Mouse (Mus musculus) liver, adult 2 months (tissue): ENCODE results near the gene 4933428G20Rik. TPM values are rescaled to one million over a fixed set of nuclear protein-coding genes. Genes with fewer than 3 reads are reported as not detected.

ENCODE experiments used
- DNase-seq: peaks from one replicate; pipeline ENCODE4 v3.0.0-alpha.2; 2011; ENCODE audit warnings: low read depth, low spot score; ENCODE audit errors: extremely low read depth
- H3K27ac ChIP-seq: fragments of 200-500 bp; replicated peaks from 2 replicates; pipeline ENCODE4 v1.5.1; 2012; ENCODE audit warnings: low read depth, mild to moderate bottlenecking, control low read depth, inconsistent platforms, low read length; ENCODE audit not compliant: insufficient read depth
- H3K27me3 ChIP-seq: fragments of 200-500 bp; 2 replicates; pipeline ENCODE4 v1.6.1; 2012; ENCODE audit warnings: mild to moderate bottlenecking, moderate library complexity, low read length, inconsistent platforms; ENCODE audit not compliant: control insufficient read depth, insufficient read depth
- H3K36me3 ChIP-seq: fragments of 200-500 bp; 2 replicates; pipeline ENCODE4 v1.6.1; 2012; ENCODE audit warnings: low read length, inconsistent platforms; ENCODE audit not compliant: control insufficient read depth, insufficient read depth
- H3K4me1 ChIP-seq: fragments of 200-500 bp; 2 replicates; pipeline ENCODE4 v1.6.1; 2011; ENCODE audit warnings: low read length; ENCODE audit not compliant: control insufficient read depth, insufficient read depth
- H3K4me3 ChIP-seq: fragments of 200-500 bp; 2 replicates; pipeline ENCODE4 v1.5.1; 2011; ENCODE audit warnings: low read depth, mild to moderate bottlenecking, control low read depth, low read length, moderate library complexity; ENCODE audit not compliant: insufficient read depth
- H3K79me2 ChIP-seq: fragments of 200-500 bp; 2 replicates; pipeline ENCODE4 v1.6.1; 2012; ENCODE audit warnings: inconsistent platforms, mild to moderate bottlenecking, low read length, moderate library complexity; ENCODE audit not compliant: control insufficient read depth, insufficient read depth
- H3K9ac ChIP-seq: fragments of 200-500 bp; 2 replicates; pipeline ENCODE4 v1.6.1; 2012; ENCODE audit warnings: low read depth, mild to moderate bottlenecking, control low read depth, inconsistent platforms, low read length
- CTCF ChIP-seq: fragments of 200-500 bp; IDR thresholded peaks from 2 replicates; pipeline ENCODE4 v1.5.1; 2011; ENCODE audit warnings: low read depth, low read length, control low read depth
- POLR2A ChIP-seq: fragments of 200-500 bp; IDR thresholded peaks from 2 replicates; pipeline ENCODE4 v1.6.1; 2011; ENCODE audit warnings: low read length, control low read depth; ENCODE audit not compliant: insufficient read depth; ENCODE audit errors: extremely low read depth
- WGBS: fragments of 180-500 bp; shearing (Covaris S2); methylation state at CpG from one replicate; pipeline ENCODE4 v1.1.7; 2018; 5-methylcytosine and 5-hydroxymethylcytosine counted together
- polyA plus RNA-seq: library from polyadenylated mRNA; depleted of rRNA; stranded (reverse); fragments of >200 nt; gene quantifications from 2 replicates; pipeline ENCODE4 v1.2.3, GENCODE M21; 2012
- total RNA-seq: library from RNA; depleted of rRNA; stranded (reverse); fragments of >200 nt; gene quantifications from 2 replicates; pipeline ENCODE4 v1.2.3, GENCODE M21; 2014

4933428G20Rik gene
- total and polyA plus RNA-seq, 2 experiments: not detected

DNA sequence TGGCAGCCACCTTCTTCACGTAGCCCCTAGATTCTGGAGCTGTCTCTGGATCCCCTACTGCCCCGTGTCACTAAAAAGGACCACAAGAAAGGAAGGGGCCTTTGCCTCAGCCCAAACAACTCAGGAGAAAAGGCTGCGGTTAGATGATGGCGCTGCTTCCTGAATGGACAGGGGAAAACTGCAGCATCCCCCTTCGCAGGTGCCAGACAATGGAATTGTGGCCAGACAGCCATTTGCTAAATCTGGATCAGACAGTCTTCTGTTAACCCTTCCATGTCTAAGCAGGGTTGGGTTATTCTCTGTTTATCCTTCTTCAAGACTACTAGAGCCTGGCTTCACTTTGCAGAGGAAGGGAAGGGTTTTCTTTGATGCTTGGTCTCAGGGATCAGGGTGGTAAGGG, 30.8 kb upstream of the 4933428G20Rik start:
- no peak overlapping the region for H3K27ac ChIP-seq
- H3K36me3 ChIP-seq: no peaks in the 10 kb centered on the region
- H3K4me3 ChIP-seq: no peak overlapping the region
- DNase-seq: no peak
- H3K4me1 ChIP-seq: peaks cover 10% of the 10 kb centered on the region
- WGBS: 80% methylated on average over 5 of the region's 5 CpGs
- no peak overlapping the region for H3K9ac ChIP-seq
- TF ChIP-seq POLR2A: no peak
- TF ChIP-seq CTCF: no peak
- no peaks in the 10 kb centered on the region for H3K79me2 ChIP-seq
- peaks cover 12% of the 10 kb centered on the region for H3K27me3 ChIP-seq

DNA sequence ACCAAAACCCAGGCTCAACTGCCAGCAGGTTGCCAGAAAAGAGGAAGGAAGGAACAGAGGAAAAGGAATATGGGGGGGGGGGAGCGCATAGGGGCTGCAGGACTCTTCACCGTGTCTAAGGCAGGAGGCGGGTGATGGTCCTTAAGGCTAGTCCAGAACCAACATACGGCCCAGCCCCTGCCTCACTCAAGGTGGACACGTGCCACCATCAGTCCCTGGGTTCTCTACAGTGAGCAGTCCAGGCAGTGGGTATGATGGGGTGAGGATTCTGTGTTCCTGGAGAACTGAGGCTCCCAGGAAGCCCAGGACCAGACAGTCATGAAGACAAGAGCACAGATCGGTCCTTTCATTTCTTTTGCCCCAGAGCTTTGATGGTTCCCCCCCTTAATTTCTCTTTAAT, 29.9 kb upstream of the 4933428G20Rik start:
- WGBS: 80% methylated on average over 5 of the region's 6 CpGs
- no peak overlapping the region for H3K9ac ChIP-seq
- TF ChIP-seq CTCF (no peak), POLR2A (no peak)
- no peaks in the 10 kb centered on the region for H3K79me2 ChIP-seq
- no peak overlapping the region for H3K4me3 ChIP-seq
- no peaks in the 10 kb centered on the region for H3K36me3 ChIP-seq
- no peak for DNase-seq
- no peak overlapping the region for H3K27ac ChIP-seq
- peaks cover 9% of the 10 kb centered on the region for H3K27me3 ChIP-seq
- H3K4me1 ChIP-seq: peaks cover 10% of the 10 kb centered on the region

DNA sequence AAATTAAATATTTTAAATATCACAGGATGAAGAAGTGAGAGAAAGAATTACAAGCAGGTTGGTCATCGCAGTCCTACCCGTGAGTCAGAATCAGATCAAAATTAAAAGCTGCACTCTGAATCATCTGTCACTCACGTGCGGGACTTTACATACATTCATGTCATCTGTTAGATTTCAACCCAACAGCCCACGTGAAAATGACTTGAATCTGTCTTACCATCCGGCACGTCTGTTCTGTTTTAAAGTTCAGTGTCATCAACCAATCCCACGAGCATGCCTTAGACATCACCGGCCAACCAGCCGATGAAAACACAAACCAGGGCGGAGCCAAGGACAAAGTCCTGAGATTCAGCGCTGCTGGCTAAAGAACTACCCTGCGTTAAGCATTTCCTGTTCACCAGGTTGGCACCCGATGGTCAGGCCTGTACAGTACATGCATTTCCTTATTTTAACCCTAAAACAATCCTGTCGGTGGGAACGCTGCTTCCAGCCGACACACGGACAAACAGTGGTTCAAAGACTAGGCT, 28.2 kb upstream of the 4933428G20Rik start:
- no peak overlapping the region for H3K4me3 ChIP-seq
- no peak overlapping the region for H3K27ac ChIP-seq
- H3K9ac ChIP-seq: no peak overlapping the region
- DNase-seq: no peak
- no peaks in the 10 kb centered on the region for H3K36me3 ChIP-seq
- H3K4me1 ChIP-seq: peaks cover 10% of the 10 kb centered on the region
- no peaks in the 10 kb centered on the region for H3K79me2 ChIP-seq
- 80% methylated on average over 18 of the region's 18 CpGs for WGBS
- TF ChIP-seq CTCF (no peak), POLR2A (no peak)
- H3K27me3 ChIP-seq: no peaks in the 10 kb centered on the region

DNA sequence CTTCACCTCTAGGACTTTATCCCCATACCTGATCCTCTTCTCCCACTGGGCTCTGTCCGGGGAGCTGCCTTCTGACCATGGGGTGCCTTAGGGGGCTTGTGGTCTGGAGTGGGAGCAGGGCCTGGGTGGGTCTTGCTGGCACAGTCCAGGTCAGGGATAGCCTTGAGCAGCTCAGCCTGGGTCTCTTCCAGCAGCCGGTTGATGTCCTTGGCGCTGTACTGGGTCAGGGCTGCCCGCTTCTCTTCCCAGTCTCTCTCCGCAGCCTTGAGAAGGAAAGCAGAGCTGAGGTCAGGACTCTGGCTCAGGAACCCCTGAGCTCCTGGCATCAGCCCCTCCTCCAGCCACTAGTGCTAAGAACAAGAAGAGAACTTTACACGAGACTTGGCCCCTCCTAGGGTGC, 25.2 kb upstream of the 4933428G20Rik start:
- Histone ChIP-seq H3K4me3 (no peak overlapping the region), H3K36me3 (no peaks in the 10 kb centered on the region), H3K9ac (no peak overlapping the region), H3K4me1 (no peaks in the 10 kb centered on the region), H3K79me2 (no peaks in the 10 kb centered on the region), H3K27me3 (no peaks in the 10 kb centered on the region), H3K27ac (no peak overlapping the region)
- no peak for DNase-seq
- TF ChIP-seq POLR2A (no peak), CTCF (no peak)
- 89% methylated on average over 6 of the region's 6 CpGs for WGBS

DNA sequence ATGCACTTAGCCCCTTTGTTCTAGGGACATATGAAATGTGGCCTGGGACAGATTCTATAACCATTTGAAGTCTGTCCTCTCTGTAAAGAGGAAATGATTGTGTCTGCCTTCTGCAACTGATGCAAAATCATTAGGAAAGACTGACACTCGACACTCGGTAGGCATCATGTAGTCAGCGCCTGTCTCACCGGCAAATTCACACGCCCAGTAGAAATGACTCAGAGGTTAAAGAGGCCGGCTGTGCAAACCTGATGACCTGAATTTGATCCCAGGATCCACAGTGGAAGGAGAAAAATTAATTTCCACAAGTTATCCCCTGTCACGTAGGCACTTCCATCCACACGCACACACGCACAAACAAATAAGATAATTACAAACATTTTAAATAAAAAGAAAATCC, 24.2 kb upstream of the 4933428G20Rik start:
- Histone ChIP-seq H3K36me3 (no peaks in the 10 kb centered on the region), H3K9ac (no peak overlapping the region), H3K27me3 (no peaks in the 10 kb centered on the region), H3K4me3 (no peak overlapping the region), H3K79me2 (no peaks in the 10 kb centered on the region), H3K4me1 (no peaks in the 10 kb centered on the region), H3K27ac (no peak overlapping the region)
- TF ChIP-seq CTCF (no peak), POLR2A (no peak)
- no peak for DNase-seq
- 72% methylated on average over 9 of the region's 9 CpGs for WGBS

DNA sequence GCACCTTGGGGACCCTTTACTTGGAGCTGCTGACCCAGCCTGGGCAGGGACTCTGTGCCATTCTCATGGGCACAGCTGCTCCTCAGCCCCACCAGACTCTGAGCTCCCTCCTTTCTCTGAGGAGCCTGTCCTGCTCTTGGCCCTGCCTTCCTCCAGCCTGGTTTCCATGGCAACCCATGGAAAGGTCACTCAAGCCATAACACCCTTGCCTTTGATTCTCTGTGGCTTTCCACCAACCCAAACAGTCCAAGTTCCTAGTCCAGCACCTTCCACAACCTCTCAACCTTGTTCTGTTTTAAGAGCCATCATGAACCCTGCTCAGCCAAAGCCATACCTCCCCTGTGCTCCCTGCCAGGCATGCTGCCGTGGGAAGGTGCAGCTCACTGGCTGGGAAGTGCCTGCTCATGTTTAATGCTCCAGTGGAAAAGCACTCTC, 23.7 kb upstream of the 4933428G20Rik start:
- TF ChIP-seq POLR2A (no peak), CTCF (no peak)
- Histone ChIP-seq H3K27ac (no peak overlapping the region), H3K36me3 (no peaks in the 10 kb centered on the region), H3K9ac (no peak overlapping the region), H3K79me2 (no peaks in the 10 kb centered on the region), H3K27me3 (no peaks in the 10 kb centered on the region), H3K4me1 (no peaks in the 10 kb centered on the region), H3K4me3 (no peak overlapping the region)
- 21% methylated on average over 1 of the region's 1 CpGs for WGBS
- peak; percentile 60 for DNase-seq
